Mouse (Mus musculus): ENCODE measurements around the gene Spg7.
"Not testable (repeated sequence)": the region's sequence is repeated elsewhere in the genome, so short reads cannot be mapped to it uniquely, and the experiment has no call there.

Gene Spg7

GRCm38 (mm10) chr8:123041008-123041773 is 21.6 kb upstream of the Spg7 start:
- peak; percentile 40 for DNase-seq (ENCODE audit: low spot score)

GRCm38 (mm10) chr8:123041774-123042105 is 21.0 kb upstream of the Spg7 start:
- DNase-seq (ENCODE audit: low spot score) = no peak

- peak; percentile 98 for DNase-seq (ENCODE audit: low spot score)
Measured at GRCm38 (mm10) chr8:123042158-123042973, 20.4 kb upstream of the Spg7 start, which contains the start of gene Ankrd11. Gene Ankrd11, minus strand, starts transcription at chr8:123042277.

- no peak for DNase-seq (ENCODE audit: low spot score)
Measured at GRCm38 (mm10) chr8:123042974-123043625, 19.6 kb upstream of the Spg7 start.

GRCm38 (mm10) chr8:123043941-123044340 is 18.8 kb upstream of the Spg7 start:
- no peak for DNase-seq (ENCODE audit: low spot score)

- not testable (repeated sequence) for DNase-seq (ENCODE audit: low spot score)
Measured at GRCm38 (mm10) chr8:123044743-123045425, 17.9 kb upstream of the Spg7 start.

- no peak for DNase-seq (ENCODE audit: low spot score)
Measured at GRCm38 (mm10) chr8:123046706-123047105, 16.0 kb upstream of the Spg7 start.

- no peak for DNase-seq (ENCODE audit: low spot score)
Measured at GRCm38 (mm10) chr8:123047827-123048226, 14.9 kb upstream of the Spg7 start.

- no peak for DNase-seq (ENCODE audit: low spot score)
Measured at GRCm38 (mm10) chr8:123048402-123048801, 14.3 kb upstream of the Spg7 start.

GRCm38 (mm10) chr8:123051458-123051857 is 11.3 kb upstream of the Spg7 start:
- DNase-seq (ENCODE audit: low spot score) = no peak

GRCm38 (mm10) chr8:123064072-123064471 is 1.3 kb downstream of the Spg7 start:
- no peak for DNase-seq (ENCODE audit: low spot score)

GRCm38 (mm10) chr8:123064809-123065213 is 2.1 kb downstream of the Spg7 start:
- DNase-seq (ENCODE audit: low spot score) = no peak

- DNase-seq (ENCODE audit: low spot score) = peak; percentile 94
Measured at GRCm38 (mm10) chr8:123065214-123066100, 2.7 kb downstream of the Spg7 start.

- no peak for DNase-seq (ENCODE audit: low spot score)
Measured at GRCm38 (mm10) chr8:123066101-123066683, 3.5 kb downstream of the Spg7 start.

- DNase-seq (ENCODE audit: low spot score) = no peak
Measured at GRCm38 (mm10) chr8:123071176-123071575, 8.4 kb downstream of the Spg7 start.

- no peak for DNase-seq (ENCODE audit: low spot score)
Measured at GRCm38 (mm10) chr8:123077213-123077612, 14.5 kb downstream of the Spg7 start.

- no peak for DNase-seq (ENCODE audit: low spot score)
Measured at GRCm38 (mm10) chr8:123082993-123083392, 20.3 kb downstream of the Spg7 start.

GRCm38 (mm10) chr8:123083610-123084009 is 20.9 kb downstream of the Spg7 start:
- no peak for DNase-seq (ENCODE audit: low spot score)

GRCm38 (mm10) chr8:123087289-123087688 is 24.5 kb downstream of the Spg7 start:
- no peak for DNase-seq (ENCODE audit: low spot score)

- no peak for DNase-seq (ENCODE audit: low spot score)
Measured at GRCm38 (mm10) chr8:123097216-123097615, 34.5 kb downstream of the Spg7 start.

Data from urinary bladder, postnatal 25 days (tissue).